Mouse (Mus musculus) cortical plate, adult 2 months (tissue): ENCODE results near the gene 4930505A04Rik.

ENCODE experiments used
- CTCF ChIP-seq: fragments of 200-500 bp; IDR thresholded peaks from 2 replicates; pipeline ENCODE4 v1.5.1; 2011; ENCODE audit warnings: mild to moderate bottlenecking, control low read depth, low read length; ENCODE audit not compliant: insufficient read depth; ENCODE audit errors: extremely low read depth
- POLR2A ChIP-seq: fragments of 200-500 bp; IDR thresholded peaks from 2 replicates; pipeline ENCODE4 v1.6.1; 2011; ENCODE audit warnings: mild to moderate bottlenecking, low read length, control low read depth; ENCODE audit not compliant: insufficient read depth; ENCODE audit errors: extremely low read depth

DNA sequence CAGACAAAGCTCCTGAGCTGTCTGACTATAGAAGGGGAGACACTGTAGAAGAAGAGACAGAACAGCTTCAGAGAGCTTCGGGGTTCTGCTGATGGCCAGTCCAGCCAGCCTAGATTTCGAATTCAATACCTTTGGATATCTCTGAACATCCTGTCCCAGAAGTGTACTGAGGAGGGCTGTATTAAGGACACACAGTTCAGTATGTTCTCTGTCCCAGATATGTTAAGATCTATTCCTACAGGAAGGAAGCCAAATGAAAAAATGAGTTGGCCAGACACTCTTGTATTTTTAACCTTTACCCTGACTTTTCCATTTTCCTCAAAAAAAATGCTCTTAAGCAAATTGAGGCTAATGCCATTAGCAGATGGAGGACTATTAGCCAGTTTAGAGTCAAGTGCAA lies 45.5 kb upstream of the 4930505A04Rik start:
- no peak for TF ChIP-seq CTCF
- TF ChIP-seq POLR2A: no peak
